In the genomic region with DNA sequence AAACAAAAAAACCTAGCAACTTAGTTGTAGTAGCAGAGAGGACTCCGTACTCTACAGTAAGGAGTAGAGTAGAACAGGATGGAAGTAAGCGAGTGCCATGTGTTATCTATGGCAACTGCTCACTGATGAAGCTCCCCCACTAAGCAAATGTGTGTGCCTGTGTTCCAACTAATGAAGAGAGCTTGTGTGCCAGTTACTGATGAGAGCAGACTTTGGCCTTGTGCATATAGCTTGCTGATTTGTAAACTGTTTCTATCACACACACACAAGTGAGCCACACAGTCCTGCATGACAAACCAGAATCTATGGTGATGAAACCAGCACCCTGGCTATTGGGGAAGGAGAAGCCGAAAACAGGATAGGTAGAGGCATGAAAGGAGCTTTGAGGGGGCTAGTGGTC, we compare ENCODE assay signal across 15 mouse cellular contexts.
"Had no signal": no experiment of that assay in that cellular context is flagged by ENCODE, and none has a peak within 500 bp of the region (broad histone marks: within the 10 kb centered on the region; RNA-seq: fewer than 3 reads in every experiment).

No protein-coding gene starts in this region.

- H3K9me3 ChIP-seq: limb, embryonic 15.5 days; megakaryocyte, embryonic 14.5 days; midbrain, embryonic 15.5 days; neural tube, embryonic 12.5 days; stomach, embryonic 15.5 days had no signal

- H3K4me3 ChIP-seq: left cerebral cortex, adult 2 months; limb, embryonic 15.5 days; megakaryocyte, embryonic 14.5 days; midbrain, embryonic 15.5 days; neural tube, embryonic 12.5 days; stomach, embryonic 15.5 days had no signal

- H3K4me1 ChIP-seq: limb, embryonic 15.5 days; midbrain, embryonic 15.5 days; neural tube, embryonic 12.5 days; stomach, embryonic 15.5 days had no signal

- H3K27ac ChIP-seq: left cerebral cortex, adult 2 months; limb, embryonic 15.5 days; liver, embryonic 14.5 days; midbrain, embryonic 15.5 days; neural tube, embryonic 12.5 days; stomach, embryonic 15.5 days had no signal

- ATAC-seq: midbrain, embryonic 15.5 days had no signal

- H3K27me3 ChIP-seq: limb, embryonic 15.5 days; megakaryocyte, embryonic 14.5 days; midbrain, embryonic 15.5 days; neural tube, embryonic 12.5 days; stomach, embryonic 15.5 days had no signal

- H3K4me2 ChIP-seq: limb, embryonic 15.5 days; lung, embryonic 14.5 days; midbrain, embryonic 11.5 days; midbrain, embryonic 15.5 days; neural tube, embryonic 12.5 days; stomach, embryonic 15.5 days had no signal

- H3K36me3 ChIP-seq: limb, embryonic 15.5 days; midbrain, embryonic 15.5 days; neural tube, embryonic 12.5 days; stomach, embryonic 15.5 days had no signal

- DNase-seq: kidney, adult 11 months; lung, embryonic 14.5 days; lung, postnatal 10 days; lung, postnatal 4 days; spleen, adult 18-20 months; thymus, adult 2 months; thymus, postnatal 36 days had no signal

- H3K9ac ChIP-seq: limb, embryonic 15.5 days; liver, embryonic 14.5 days; lung, embryonic 14.5 days; midbrain, embryonic 15.5 days; neural tube, embryonic 12.5 days; stomach, embryonic 15.5 days had no signal
